Mouse (Mus musculus): Measurements from ENCODE around the gene Plxnc1.
A peak's percentile ranks its signal among the peaks of the same experiment; 100 is the strongest.

The Plxnc1 gene

DNA sequence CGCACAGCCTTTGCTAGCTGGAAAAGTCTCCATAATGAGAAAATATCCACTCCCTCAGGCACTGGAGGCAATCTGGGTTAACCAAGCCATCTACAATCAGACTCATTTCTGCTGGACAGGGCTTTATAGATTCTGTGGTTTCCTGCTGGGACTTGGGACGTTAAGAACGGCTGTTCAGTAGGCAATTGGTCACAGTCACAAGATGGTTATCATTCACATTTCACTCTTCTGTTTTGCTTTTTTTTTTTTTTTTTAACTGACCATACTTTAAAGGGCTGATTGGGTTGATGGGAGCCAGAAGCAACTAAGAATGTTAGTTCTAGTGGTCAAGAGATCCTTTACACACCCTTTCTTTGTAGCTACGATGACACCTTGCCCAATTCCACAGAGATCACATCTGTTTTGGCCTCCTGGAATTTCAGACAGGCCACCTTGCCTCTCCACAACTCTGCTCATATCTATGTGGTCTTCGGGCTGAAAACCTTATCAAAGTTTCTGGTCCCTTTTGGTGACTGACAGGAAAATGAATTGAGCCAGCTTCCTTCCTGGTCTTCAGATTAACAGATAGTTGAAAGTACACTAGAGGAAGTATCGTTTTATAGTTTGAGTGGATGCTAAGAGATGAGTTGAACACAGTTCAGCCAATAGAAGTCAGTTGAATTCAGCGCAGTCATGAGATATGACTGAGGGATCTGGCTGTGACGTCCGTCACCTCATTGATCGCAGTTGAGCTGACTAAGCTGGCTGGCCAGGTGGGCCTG is 3.5 kb upstream of the Plxnc1 start:
- no peak for DNase-seq (ENCODE audit: low read depth, low spot score)

DNA sequence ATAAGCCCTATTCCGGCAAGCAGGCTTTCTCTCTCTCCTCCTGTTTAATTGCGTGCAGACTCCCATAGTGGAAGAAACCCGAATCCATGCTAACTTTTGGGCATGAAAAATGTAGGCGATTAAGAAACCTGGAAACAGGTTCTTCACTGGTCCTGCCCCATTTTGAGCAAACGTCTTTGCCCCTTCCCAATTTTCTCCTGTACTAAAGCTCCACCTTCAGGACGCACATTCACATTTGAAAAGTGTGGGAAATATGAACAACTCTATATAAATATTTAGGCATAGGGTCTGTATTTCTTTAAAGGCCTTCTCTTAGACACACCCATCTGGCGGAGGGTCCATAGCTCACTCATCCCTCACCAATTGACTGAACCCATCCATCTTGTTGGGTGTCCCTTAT is 2.8 kb upstream of the Plxnc1 start:
- DNase-seq (ENCODE audit: low read depth, low spot score) = no peak

DNA sequence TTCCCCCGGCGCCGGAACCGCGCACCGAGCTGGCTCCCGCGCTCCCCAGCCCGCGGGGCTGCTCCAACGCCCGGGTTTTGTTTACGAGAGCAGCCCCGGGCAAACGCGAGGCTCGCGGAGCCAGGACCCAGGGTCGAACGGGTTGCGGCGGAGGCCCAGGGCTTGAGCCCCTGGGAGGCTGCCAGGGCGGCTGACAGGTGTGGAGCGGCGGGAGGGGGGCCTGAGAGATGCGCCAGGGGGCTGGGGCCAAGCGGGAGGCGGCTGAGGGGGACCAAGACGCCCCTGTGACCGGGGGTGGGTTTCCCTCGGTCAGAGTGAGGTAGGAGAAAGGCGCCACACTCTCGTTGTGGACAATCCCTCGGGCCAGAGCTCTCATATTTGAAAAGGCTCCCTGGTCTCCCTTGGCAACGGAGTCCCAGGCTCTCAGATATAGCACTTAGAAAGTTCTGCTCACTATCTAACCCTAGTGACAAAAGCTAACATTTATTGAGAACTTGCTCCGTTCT is 624 bp upstream of the Plxnc1 start:
- DNase-seq (ENCODE audit: low read depth, low spot score) = peak; percentile 54

DNA sequence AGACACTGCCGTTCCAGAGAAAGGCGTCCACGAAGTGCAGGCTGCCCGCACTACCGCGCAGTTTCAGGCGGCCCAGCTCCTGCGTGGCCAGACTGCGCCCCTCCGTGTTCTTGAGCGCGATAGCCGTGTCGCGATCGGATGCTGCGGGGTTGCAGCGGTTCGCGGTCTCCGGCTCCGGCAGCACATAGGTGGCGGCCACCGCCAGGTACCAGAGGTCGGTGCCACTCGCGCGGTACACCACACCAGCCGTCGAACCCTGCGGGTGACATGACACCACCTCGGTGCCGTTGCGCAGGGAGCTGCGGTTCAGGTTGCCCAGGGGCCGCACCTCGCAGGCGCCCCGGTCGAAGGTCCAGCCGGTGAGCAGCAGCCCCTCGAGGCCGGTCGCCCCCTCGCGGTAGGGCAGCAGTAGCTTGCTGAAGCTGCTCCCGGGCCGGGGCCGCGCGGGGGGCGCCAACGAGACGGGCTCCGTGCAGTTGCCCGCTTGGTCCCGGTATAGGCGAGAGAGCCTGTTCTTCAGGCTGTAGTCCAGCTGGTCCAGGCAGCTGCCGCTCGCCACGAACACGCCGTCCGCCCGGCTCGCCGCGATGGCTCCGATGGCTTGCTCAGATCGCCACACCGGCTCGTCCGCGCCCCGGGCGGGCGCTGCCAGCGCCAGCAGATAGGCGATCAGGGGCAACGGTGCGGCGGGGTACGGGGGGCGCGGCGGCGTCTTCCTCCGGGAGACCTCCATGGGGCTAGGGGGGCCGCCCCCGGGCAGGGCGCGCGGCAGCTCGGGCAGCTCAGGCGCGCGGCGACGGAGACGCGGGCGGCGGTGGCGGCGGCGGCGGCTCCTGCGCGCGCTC is 567 bp downstream of the Plxnc1 start:
- peak; percentile 51 for DNase-seq (ENCODE audit: low read depth, low spot score)

DNA sequence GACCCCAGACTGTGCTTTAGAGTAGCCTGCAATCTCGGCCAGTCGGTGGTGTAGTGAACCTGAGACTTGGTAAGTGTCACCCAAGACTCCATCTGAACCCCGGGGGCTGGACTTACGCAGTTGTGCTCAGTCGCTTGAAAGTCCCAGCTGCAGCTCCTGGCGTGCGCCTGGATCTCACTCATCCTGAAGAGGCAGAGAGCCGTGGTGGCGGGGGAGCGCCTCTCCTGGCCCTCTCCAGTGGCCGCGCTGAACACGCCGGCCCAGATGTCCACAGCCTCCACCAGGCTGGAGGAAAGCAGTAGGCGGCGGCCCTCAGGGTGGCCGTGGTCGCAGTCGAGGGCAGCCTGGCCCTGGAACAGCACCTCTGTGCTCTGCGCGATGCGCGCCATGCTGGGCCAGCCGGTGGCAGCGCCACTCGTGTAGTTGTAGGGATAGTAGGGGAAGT is 1.2 kb downstream of the Plxnc1 start:
- DNase-seq (ENCODE audit: low read depth, low spot score) = peak; percentile 42

DNA sequence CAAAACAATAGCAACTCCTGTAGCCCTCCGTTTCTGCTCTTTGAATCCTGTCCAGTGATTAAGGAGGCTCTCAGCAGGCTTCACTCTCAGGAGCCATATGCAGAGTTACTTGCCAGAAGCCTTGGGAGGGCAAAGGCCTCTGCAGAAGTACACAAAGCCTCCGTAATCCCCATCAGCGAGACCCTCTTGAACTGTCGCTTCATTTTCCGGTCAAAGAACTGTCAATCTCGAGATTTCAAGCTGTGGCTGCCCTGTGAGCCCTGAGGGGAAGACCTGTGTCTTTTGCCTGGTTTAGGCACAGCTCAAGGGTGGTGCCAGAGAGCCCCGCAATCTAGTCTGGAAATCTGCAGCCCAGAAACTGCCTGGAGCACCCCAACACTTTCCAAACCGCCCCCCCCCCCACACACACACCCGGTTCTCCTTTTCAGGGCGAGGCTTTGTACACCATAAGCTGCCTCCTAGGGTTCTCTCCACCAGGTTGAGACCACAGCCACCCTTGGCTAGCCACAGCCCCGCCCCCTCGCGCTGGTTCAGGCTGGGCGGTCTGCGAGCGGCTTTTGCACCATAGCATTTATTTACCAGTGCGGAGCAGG is 2.1 kb downstream of the Plxnc1 start:
- no peak for DNase-seq (ENCODE audit: low read depth, low spot score)

DNA sequence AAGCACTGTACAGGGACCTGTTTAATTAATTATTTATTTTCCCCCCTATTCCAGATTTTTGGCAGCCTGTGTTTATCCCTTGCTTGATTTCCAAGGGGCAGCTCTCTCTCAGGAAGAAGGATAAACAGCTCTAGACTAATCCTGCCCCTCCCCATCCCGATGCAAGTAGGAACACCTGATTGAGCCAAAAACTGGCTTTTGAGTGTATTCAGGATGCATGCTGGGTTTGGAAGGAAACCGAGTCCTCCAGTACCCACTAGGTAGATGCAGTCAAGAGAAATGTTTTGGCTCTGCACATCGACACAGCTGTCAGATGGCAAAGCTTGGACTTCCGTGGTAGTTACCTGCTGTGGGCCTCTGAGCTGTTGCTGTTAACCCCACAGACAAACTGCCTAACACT is 3.1 kb downstream of the Plxnc1 start:
- no peak for DNase-seq (ENCODE audit: low read depth, low spot score)

DNA sequence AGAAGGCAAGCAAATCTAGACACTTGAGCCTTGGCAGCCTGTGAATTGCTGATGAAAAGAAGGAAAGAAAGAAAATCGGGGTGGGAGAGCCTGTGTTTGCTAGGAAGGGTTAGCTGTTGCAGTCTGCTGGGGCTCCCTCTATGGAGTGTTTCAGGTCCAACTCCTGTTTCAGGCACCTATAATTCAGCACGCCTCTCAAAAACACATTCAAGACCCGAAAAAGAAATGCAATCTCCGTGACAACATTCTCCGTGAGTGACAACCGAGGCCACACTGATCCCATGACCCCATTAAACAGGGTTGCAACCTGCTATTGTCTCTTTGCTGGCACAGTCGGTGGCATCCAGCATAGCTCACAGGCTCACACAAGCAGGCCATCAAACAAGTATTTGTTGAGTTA is 3.8 kb downstream of the Plxnc1 start:
- DNase-seq (ENCODE audit: low read depth, low spot score) = peak; percentile 47

DNA sequence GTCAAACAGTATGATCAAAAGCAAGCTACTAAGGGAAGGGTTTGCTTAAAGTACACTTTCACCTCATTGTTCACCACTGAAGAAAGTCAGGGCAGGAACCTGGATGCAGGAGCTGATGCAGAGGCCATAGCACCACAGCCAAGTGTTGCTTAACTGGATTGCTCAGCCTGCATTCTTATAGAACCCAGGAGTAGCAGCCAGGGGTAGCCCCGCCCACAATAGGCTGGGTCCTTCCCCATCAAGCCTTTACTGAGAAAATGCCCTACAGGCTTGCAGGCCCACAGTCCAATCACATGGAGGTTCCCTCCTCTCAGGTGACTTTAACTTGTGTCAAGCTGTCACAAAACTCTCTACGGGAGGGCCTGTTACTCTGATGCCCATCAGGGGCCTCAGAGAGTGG is 4.6 kb downstream of the Plxnc1 start:
- no peak for DNase-seq (ENCODE audit: low read depth, low spot score)

DNA sequence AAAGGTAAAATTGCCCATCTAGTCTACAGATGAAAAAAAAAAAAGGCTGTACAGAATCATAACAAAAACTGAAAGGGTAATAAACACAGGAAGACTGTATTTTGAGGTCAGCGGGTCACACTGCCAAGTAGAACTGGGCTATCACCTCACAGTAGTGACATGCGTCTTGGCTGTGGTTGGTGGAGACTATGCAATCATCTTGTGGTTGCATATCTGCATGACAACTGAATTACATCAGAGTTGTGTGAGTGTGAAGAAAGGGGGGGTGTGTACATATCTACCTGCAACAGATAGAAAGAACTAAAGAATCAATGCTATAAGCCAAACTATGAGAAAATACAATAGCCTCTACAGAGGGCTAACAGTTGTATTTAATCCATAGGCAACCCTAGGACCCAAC is 5.7 kb downstream of the Plxnc1 start:
- no peak for DNase-seq (ENCODE audit: low read depth, low spot score)

DNA sequence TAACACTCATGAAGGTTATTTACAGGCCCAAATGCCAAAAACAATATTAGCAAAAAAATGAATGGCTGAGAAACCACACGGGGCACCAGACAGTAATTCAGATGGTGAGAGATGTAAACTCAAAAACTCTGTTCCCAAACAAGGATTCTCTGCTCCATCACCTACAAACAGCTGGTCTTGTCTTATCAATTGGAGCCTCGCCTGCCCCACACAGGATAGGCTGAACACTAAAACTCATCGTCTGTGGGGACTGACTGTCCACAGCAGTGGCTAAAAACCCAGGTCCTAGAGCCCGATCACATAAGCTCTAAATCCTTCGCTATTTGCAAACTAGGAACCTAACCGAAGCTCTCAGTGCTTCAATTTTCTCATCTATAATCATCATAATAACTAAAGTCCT is 6.3 kb downstream of the Plxnc1 start:
- DNase-seq (ENCODE audit: low read depth, low spot score) = no peak

DNA sequence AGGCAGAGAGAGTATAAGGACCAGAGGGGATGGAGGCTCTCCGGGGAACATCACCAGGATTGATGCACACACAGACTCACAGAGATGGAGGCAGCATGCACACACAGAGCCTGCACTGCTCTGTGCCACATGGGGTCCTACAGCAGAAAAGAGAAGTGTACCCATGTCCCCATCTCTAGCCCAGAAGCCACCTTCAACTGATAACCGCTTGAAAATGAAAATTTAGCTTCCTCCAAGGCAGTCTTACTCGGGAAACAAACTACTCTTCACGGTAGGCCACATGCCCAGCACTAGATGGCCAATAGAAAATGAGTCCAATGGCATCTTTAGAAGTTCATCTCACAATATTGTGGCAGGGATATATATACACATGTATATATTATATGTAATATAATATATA is 9.4 kb downstream of the Plxnc1 start:
- DNase-seq (ENCODE audit: low read depth, low spot score) = no peak

DNA sequence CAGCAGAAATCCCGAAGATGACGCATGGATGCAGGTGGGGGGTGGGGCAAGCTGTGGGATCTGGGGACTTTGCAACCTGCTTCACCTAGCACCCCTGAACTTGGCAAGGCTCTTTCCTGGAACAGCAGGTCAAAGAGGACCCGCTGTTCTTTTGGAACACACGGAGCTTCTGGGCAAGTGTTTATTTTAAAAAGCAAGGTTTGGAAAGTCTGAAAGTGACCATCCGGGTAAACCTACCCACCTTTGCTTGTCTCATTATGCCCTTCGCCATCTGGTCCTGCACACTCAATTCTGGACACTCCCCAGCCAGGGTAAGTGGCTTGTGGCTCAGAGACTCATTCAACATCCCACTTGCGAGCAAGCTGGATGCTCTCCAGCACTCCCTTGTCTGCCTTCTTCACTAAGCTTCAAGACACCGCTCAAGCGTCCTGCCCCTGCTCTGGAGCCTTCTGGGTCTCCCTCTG is 10.5 kb downstream of the Plxnc1 start:
- DNase-seq (ENCODE audit: low read depth, low spot score) = no peak

DNA sequence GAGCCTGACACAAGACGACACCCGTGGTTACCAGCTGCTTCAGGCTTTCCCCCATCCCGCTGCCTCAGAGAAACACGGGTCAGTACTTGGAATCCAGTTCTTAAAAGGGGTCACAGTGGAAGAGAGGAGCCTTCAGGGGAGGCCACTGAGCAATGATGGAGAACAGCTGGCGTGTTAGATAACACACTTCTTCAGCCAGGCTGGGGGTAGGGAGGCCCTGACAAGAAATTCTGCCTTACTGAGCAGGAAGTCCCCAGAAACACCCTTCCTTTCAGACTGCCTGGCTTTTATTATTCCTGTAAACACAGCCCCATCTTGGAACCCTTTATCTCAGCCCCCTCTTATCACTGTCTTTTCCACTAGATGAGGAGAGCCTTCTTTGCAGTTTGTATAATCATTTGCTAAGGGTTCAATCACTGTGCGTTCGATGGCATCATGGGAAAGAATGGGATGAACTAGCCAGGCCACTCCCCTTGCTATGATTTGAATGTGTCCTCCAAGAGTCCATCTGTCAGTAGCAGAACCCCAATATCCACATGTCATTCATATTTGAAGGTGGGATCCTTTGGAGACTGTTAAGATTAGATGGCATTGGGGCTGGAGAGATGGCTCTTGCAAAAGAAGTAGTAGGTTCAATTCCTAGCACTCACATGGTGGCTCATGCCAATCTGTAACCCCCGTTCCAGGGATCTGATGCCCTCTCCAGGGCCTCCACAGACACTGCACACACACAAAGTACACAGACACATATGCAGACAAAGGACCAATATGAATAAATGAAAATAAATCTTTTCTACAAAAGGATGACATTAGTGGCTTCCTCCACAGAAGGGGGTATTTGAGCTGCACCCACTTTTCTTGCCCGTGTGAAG is 12.4 kb downstream of the Plxnc1 start:
- DNase-seq (ENCODE audit: low read depth, low spot score) = peak; percentile 55

DNA sequence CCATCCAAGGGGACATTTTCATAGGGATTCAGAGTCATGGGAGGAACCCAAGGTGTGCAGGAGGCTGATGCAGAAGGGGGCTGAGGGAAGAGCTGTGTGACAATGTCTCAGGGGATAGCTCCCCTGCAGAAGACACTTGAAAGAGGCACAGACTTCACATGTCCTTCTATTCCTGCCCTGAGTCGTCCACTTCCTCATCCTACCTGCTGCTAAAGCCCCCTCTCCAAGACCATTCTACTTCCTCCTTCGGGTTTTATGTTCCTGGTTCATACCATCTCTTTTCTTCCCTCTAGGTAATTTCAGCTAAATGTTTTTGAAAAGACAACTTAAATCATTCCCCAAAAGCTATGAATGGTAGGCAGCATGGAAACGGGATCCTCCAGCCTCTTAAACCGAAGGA is 16.5 kb downstream of the Plxnc1 start:
- no peak for DNase-seq (ENCODE audit: low read depth, low spot score)

DNA sequence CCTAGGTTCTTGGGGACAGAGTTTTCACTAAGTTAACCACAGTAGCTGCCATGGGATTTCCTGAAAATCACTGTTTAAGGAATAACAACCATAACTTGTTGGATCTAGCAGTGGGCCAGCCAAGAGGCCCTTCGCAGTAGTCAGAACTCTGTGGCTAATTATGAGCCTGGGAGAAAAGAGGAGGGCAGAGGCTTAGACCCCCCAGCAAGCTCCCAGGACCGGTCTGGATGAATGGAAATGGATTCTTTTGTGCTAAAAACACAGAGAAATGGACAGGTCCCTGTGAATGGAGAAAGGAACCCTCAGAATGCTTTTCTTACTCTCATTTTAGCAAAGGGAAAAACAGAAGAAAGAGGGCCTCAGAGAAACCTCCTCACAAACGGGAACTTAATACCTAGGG is 18.3 kb downstream of the Plxnc1 start:
- no peak for DNase-seq (ENCODE audit: low read depth, low spot score)

DNA sequence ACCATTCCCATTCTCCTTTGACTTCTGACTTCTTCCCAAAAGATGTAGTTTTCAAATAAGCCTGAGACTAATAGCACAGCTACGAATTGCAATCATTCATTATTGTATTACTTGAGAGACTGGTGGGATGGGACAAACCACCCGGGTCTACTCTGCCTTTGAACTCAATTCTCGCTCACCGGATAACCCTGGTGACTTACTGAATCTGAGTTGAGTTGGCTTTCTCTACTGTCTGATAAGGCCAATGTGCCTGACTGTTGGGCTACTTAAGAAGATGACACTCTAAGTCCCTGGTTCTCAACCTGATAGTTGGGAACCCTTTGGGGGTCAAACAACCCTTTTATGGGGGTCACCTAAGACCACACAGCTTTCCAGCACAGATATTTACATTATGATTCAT is 19.8 kb downstream of the Plxnc1 start:
- DNase-seq (ENCODE audit: low read depth, low spot score) = no peak

DNA sequence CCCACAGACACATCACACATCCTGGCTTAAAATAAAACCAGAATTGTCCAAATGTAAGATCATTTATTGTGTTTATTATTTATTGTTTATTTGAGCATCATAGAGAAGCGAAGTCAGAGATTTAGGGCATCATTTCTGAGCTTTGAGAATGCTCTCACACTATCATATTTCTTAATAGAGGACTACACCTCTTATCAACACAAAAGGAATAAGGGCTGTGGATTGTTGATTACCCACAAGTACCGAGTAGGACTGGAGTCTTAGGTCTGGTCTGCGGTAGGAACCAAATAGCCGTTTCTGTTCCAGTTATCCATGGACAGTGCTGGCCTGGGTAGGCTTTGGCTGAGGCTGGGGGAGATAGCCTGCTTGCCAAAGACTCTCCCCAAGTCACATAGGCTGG is 20.2 kb downstream of the Plxnc1 start:
- no peak for DNase-seq (ENCODE audit: low read depth, low spot score)

DNA sequence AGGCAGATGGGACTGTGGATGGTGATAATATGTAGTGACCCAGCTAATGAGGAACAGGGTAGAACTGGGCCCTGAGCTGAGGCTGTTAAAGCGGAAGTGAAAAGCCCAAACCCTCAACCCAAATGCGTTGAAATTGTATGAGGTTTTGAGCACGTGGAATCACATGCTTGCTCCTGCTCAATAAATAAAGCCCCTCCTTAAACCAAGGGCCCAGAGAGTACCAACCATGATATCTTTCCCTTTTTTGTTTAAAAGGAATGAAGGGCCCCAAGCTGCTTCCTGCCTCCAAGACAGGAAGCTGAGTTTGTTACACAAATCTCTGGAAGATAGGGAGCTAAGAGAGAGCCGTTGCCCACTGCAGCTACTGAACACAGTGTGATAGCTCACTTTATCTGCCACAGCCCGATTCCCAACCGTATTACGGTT is 21.3 kb downstream of the Plxnc1 start:
- DNase-seq (ENCODE audit: low read depth, low spot score) = no peak

DNA sequence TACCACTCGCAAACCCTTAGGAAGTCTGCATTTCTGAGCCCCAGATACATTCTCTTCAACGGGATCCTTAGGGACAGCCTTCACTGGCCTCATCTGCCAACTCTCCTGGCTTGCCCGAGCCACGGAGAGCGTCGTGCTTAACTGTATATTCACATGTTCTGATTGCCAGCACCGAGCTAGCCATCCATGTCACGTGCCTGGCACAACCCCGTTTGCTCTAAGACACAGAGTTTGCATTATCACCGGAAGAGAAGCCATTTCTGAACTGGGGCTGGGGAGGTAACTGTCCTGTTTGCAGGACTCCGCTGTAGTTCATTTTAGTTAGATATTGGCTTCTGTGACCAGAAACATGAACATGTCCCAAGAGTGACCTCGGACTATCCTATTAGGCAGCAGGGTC is 21.8 kb downstream of the Plxnc1 start:
- no peak for DNase-seq (ENCODE audit: low read depth, low spot score)

DNA sequence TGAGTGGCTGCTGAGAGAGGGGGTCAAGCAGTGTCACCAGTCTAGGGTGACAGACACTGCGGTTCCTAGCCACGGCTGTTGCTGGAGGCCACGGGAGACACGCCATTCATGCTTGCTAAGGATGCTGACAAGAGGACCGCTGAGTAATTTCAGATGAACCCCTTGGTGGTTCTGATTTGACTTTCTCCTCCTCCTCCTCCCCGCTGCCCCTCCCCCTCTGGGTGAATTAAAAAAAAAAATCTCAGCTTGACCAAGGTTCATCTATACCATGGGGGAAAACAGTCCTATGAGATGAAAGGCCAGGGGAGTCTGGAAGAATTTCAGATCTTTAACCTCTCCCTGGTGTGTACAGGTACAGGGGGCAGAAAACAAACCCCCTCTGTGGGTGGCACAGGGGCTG is 22.9 kb downstream of the Plxnc1 start:
- DNase-seq (ENCODE audit: low read depth, low spot score) = no peak
